Comparison of ENCODE assay signal across 28 mouse cellular contexts in the genomic region with DNA sequence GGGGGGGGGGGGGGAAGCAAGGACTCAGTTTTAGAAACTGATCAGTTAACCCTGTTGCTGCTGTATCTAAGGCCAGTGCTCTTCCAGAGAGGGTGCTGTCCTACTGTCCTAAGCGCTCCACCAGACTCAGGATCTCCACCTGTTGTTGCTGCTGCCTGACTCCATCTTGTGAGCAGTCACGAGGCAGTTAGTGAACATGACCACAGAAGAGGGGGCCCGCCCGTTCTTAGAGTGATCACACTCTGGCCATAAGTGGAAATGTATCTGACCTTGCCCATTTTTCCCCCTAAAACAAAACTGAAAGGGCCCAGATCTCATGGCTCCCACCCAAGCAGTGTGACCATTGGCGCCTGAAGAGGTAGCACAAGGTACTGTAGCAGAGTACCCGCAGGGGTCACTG. TPM values are rescaled to one million over a fixed set of nuclear protein-coding genes. Genes with fewer than 3 reads are reported as not detected.
DNase-seq lines count a peak whose midpoint lies in the region; ATAC-seq and TF ChIP-seq lines count a peak whose summit lies in the region.
"Had no signal": no experiment of that assay in that cellular context is flagged by ENCODE, and none has a peak within 500 bp of the region (broad histone marks: within the 10 kb centered on the region; RNA-seq: fewer than 3 reads in every experiment).

No protein-coding gene starts in this region.

- no peaks in the 10 kb centered on the region for H3K79me2 ChIP-seq in CH12.LX (replicated peaks; ENCODE audit: control insufficient read depth, extremely low read depth, insufficient read depth, poor library complexity, severe bottlenecking)

- TF ChIP-seq EP300 in CH12.LX (IDR thresholded peaks at IDR 0.05; ENCODE audit: low read length): no peak; the same call in 1 of the 2 replicates

- 0 out of 2 replicates have a peak overlapping the region, but pooled peaks have one; percentile 6 for H3K4me3 ChIP-seq in heart, embryonic 10.5 days
- no peak overlapping the region for H3K4me3 ChIP-seq in CH12.LX (replicated peaks in 1 of 3; ENCODE audit: low read depth in 2 of 3, low read length in 2 of 3, poor library complexity in 1 of 3)
- H3K4me3 ChIP-seq: embryonic facial prominence, embryonic 13.5 days; embryonic facial prominence, embryonic 15.5 days; erythroblast, embryonic 14.5 days; forebrain, embryonic 13.5 days; forebrain, embryonic 15.5 days had no signal

- peaks cover 19% of the 10 kb centered on the region; the same call in 1 of the 2 replicates for H3K36me3 ChIP-seq in heart, embryonic 10.5 days
- peaks cover 22 to 35% of the 10 kb centered on the region in 2 experiments for H3K36me3 ChIP-seq in CH12.LX (replicated peaks in 1 of 2; ENCODE audit: control insufficient read depth in 1 of 2, insufficient read depth in 1 of 2, low read length in 1 of 2)
- H3K36me3 ChIP-seq: forebrain, embryonic 15.5 days had no signal

- H3K9me3 ChIP-seq in heart, embryonic 10.5 days: no peaks in the 10 kb centered on the region
- H3K9me3 ChIP-seq in CH12.LX (replicated peaks; ENCODE audit: low read length): peaks cover 10% of the 10 kb centered on the region
- H3K9me3 ChIP-seq: embryonic facial prominence, embryonic 13.5 days; embryonic facial prominence, embryonic 15.5 days; forebrain, embryonic 13.5 days; forebrain, embryonic 15.5 days had no signal

- 0 out of 2 replicates have a peak, but pooled peaks have one; percentile 15 for ATAC-seq in granulocyte monocyte progenitor cell, adult 5-6 weeks (replicated peaks; ENCODE audit: poor library complexity, severe bottlenecking)
- ATAC-seq in erythroid progenitor cell, adult 5-6 weeks (replicated peaks; ENCODE audit: low FRiP score, poor library complexity, severe bottlenecking): no peak
- ATAC-seq: CD4-positive, CD25-positive, alpha-beta regulatory T cell, adult 4 months; forebrain, embryonic 13.5 days; forebrain, embryonic 15.5 days; forebrain, postnatal 0 days; Patski had no signal

- dilution Hi-C loops in CH12.LX (cut with MboI; ENCODE audit: extremely low pct_ligation_motif_present, extremely low pct_unique_long_range_greater_than_20kb, low sequenced_read_pairs): no loop called here

- no peak for TF ChIP-seq RAD21 in CH12.LX (IDR thresholded peaks at IDR 0.05; ENCODE audit: low read depth, low read length)

- H3K27me3 ChIP-seq in heart, embryonic 10.5 days (ENCODE audit: insufficient read depth, poor library complexity, severe bottlenecking): peaks cover 84% of the 10 kb centered on the region
- H3K27me3 ChIP-seq in CH12.LX (replicated peaks): peaks cover 1% of the 10 kb centered on the region

- peaks cover 64% of the 10 kb centered on the region for H3K4me1 ChIP-seq in heart, embryonic 10.5 days
- peaks cover 22 to 33% of the 10 kb centered on the region in 2 experiments for H3K4me1 ChIP-seq in CH12.LX (ENCODE audit: control insufficient read depth in 1 of 2, insufficient read depth in 2 of 2)

- no peak overlapping the region for H3K27ac ChIP-seq in heart, embryonic 10.5 days
- H3K27ac ChIP-seq in CH12.LX (ENCODE audit: insufficient read depth, low read depth): peak overlapping the region; percentile 33; the same call in 1 of the 2 replicates
- H3K27ac ChIP-seq: embryonic facial prominence, embryonic 13.5 days; embryonic facial prominence, embryonic 15.5 days; forebrain, embryonic 13.5 days; forebrain, embryonic 15.5 days had no signal

- in situ Hi-C loops in CH12.LX (cut with MboI; ENCODE audit: low pct_ligation_motif_present, low pct_unique_long_range_greater_than_20kb, low sequenced_read_pairs): loop anchor here (5.0 kb wide), 1 partner anchor 56 kb away; no protein-coding TSS in a partner anchor

- peak in 1 of 2 experiments; percentile 15; a peak in 1 of 4 replicates for TF ChIP-seq CTCF in CH12.LX (conservative IDR thresholded peaks at IDR 0.05 in 1 of 2, IDR thresholded peaks at IDR 0.05 in 1 of 2; ENCODE audit: low read depth in 2 of 2, low read length in 2 of 2)

- no peak for DNase-seq in heart, embryonic 10.5 days (ENCODE audit: low spot score)
- DNase-seq in heart, adult 11 months: no peak
- DNase-seq in A20 (ENCODE audit: low read depth, low spot score) (peak; percentile 12), CH12.LX (ENCODE audit: extremely low read depth) (no peak)
- no peak for DNase-seq in T-cell, adult 2 months (ENCODE audit: low spot score)
- DNase-seq: adrenal gland, adult 2 months; adrenal gland, postnatal 10 days; adrenal gland, postnatal 25 days; B cell, adult 2 months; cerebellum, adult 11 months; cerebellum, adult 18-20 months; cerebellum, adult 9-10 months; cerebellum, postnatal 36 days; embryo, embryonic 11 days; forebrain, postnatal 0 days had no signal

- no peak overlapping the region for H3K9ac ChIP-seq in CH12.LX (ENCODE audit: insufficient read depth, low read depth)
- H3K9ac ChIP-seq: embryonic facial prominence, embryonic 13.5 days; embryonic facial prominence, embryonic 15.5 days; forebrain, embryonic 13.5 days; forebrain, embryonic 15.5 days; forebrain, postnatal 0 days had no signal

- no peak for TF ChIP-seq POLR2A in CH12.LX (IDR thresholded peaks at IDR 0.05; ENCODE audit: low read depth, low read length)

- 62% methylated on average over 6 of the region's 6 CpGs for WGBS in heart, embryonic 10.5 days

- H3K4me2 ChIP-seq in CH12.LX (ENCODE audit: insufficient read depth, low read depth, poor library complexity, severe bottlenecking): peak overlapping the region; percentile 68
- H3K4me2 ChIP-seq: embryonic facial prominence, embryonic 13.5 days; embryonic facial prominence, embryonic 15.5 days; forebrain, embryonic 13.5 days; forebrain, embryonic 15.5 days had no signal

TF ChIP-seq in CH12.LX, 34 proteins besides CTCF, POLR2A, EP300 and RAD21 (continues in another document):
- 0 out of 2 replicates have a peak, but pooled peaks have one; percentile 16 for TF ChIP-seq SIN3A (IDR thresholded peaks at IDR 0.05; ENCODE audit: low read length)
- TF ChIP-seq ETS1 (conservative IDR thresholded peaks at IDR 0.05; ENCODE audit: low read depth, low read length): peak; percentile 39; the same call in 1 of the 2 replicates
- TF ChIP-seq HCFC1 (IDR thresholded peaks at IDR 0.05; ENCODE audit: low read depth, low read length): peak; percentile 28; the same call in 1 of the 2 replicates
- peak; percentile 66 for TF ChIP-seq BHLHE40 (IDR thresholded peaks at IDR 0.05; ENCODE audit: low read depth, low read length)
- TF ChIP-seq RCOR1 (conservative IDR thresholded peaks at IDR 0.05; ENCODE audit: low read depth, low read length): no peak
- TF ChIP-seq MXI1 (IDR thresholded peaks at IDR 0.05; ENCODE audit: low read depth, low read length): no peak
- TF ChIP-seq POLR2AphosphoS2 (IDR thresholded peaks at IDR 0.05; ENCODE audit: low read depth, low read length): no peak
- no peak for TF ChIP-seq USF2 (conservative IDR thresholded peaks at IDR 0.05; ENCODE audit: low read depth, low read length)
- TF ChIP-seq CHD2 (IDR thresholded peaks at IDR 0.05; ENCODE audit: low read length): no peak
- TF ChIP-seq IRF4 (IDR thresholded peaks at IDR 0.05; ENCODE audit: low read depth, low read length): peak; percentile 8; the same call in 1 of the 2 replicates
- peak; percentile 79; the same call in 1 of the 2 replicates for TF ChIP-seq MAZ (IDR thresholded peaks at IDR 0.05; ENCODE audit: low read depth, low read length)
- TF ChIP-seq ZKSCAN1 (IDR thresholded peaks at IDR 0.05; ENCODE audit: borderline replicate concordance, low read depth, low read length): no peak

RNA-seq across cellular contexts. Expression of a gene that starts 19.1 kb away (rescaled TPM):
- 0.23 and 0.65 TPM in 2 replicates for polyA plus RNA-seq in heart, embryonic 10.5 days (2016; fragmentation: Nextera tagmentation; extraction: Ambion mirVana)
- total RNA-seq in CH12.LX (2012; rRNA removed) (0.04 TPM in 1 of 2 replicates, not detected in the other), CH12.LX (2014; rRNA removed) (not detected in 2 replicates)
- polyA plus RNA-seq in CH12.LX (2012; ENCODE audit: insufficient read length, low read depth): not detected in 2 replicates
- not detected in 2 replicates for total RNA-seq in granulocyte monocyte progenitor cell, adult 5-6 weeks (2014; fragmentation: Nextera tagmentation)
- total RNA-seq in granulocyte monocyte progenitor cell, adult 5-6 weeks (2017): not detected in 2 replicates
- total RNA-seq in erythroid progenitor cell, adult 5-6 weeks (2015; ENCODE audit: low replicate concordance): not detected in 2 replicates
- not detected in 2 replicates for total RNA-seq in erythroid progenitor cell, adult 5-6 weeks (2017; ENCODE audit: low replicate concordance)
- total RNA-seq: common myeloid progenitor, adult 5-6 weeks had no signal
- polyA plus RNA-seq: CD4-positive, CD25-positive, alpha-beta regulatory T cell, adult 4 months; embryonic facial prominence, embryonic 13.5 days; embryonic facial prominence, embryonic 15.5 days; forebrain, embryonic 11.5 days; forebrain, embryonic 13.5 days; Patski had no signal

RNA-seq across cellular contexts. Expression of a gene that starts 28.9 kb away (rescaled TPM):
- 14.3 and 16.5 TPM in 2 replicates for polyA plus RNA-seq in heart, embryonic 10.5 days (2016; fragmentation: Nextera tagmentation; extraction: Ambion mirVana)
- total RNA-seq in CH12.LX (2012; rRNA removed) (62.2 and 63.3 TPM in 2 replicates), CH12.LX (2014; rRNA removed) (40.9 and 43.8 TPM in 2 replicates)
- polyA plus RNA-seq in CH12.LX (2012; ENCODE audit: insufficient read length, low read depth): 58.6 and 62.1 TPM in 2 replicates
- total RNA-seq in granulocyte monocyte progenitor cell, adult 5-6 weeks (2014; fragmentation: Nextera tagmentation): 23.9 and 26.4 TPM in 2 replicates
- total RNA-seq in granulocyte monocyte progenitor cell, adult 5-6 weeks (2017): 9.7 and 14.2 TPM in 2 replicates
- total RNA-seq in erythroid progenitor cell, adult 5-6 weeks (2015; ENCODE audit: low replicate concordance): 1.3 and 16.6 TPM in 2 replicates
- total RNA-seq in erythroid progenitor cell, adult 5-6 weeks (2017; ENCODE audit: low replicate concordance): 1.4 and 3.2 TPM in 2 replicates

RNA-seq across cellular contexts. Expression of a gene that starts 49.5 kb away (rescaled TPM):
- 0.64 and 1.3 TPM in 2 replicates for polyA plus RNA-seq in heart, embryonic 10.5 days (2016; fragmentation: Nextera tagmentation; extraction: Ambion mirVana)
- total RNA-seq in CH12.LX (2012; rRNA removed) (6.9 and 8.5 TPM in 2 replicates), CH12.LX (2014; rRNA removed) (0.11 and 0.30 TPM in 2 replicates)
- 0.56 and 0.63 TPM in 2 replicates for polyA plus RNA-seq in CH12.LX (2012; ENCODE audit: insufficient read length, low read depth)
- total RNA-seq in granulocyte monocyte progenitor cell, adult 5-6 weeks (2014; fragmentation: Nextera tagmentation): 1.2 and 1.3 TPM in 2 replicates
- 1.4 and 2.9 TPM in 2 replicates for total RNA-seq in granulocyte monocyte progenitor cell, adult 5-6 weeks (2017)
- not detected in 2 replicates for total RNA-seq in erythroid progenitor cell, adult 5-6 weeks (2015; ENCODE audit: low replicate concordance)
- total RNA-seq in erythroid progenitor cell, adult 5-6 weeks (2017; ENCODE audit: low replicate concordance): 0.45 and 0.64 TPM in 2 replicates

RNA-seq across cellular contexts. Expression of a gene that starts 59.0 kb away (rescaled TPM):
- not detected in 2 replicates for polyA plus RNA-seq in heart, embryonic 10.5 days (2016; fragmentation: Nextera tagmentation; extraction: Ambion mirVana)
- total RNA-seq in CH12.LX (2012; rRNA removed): not detected in 2 replicates
- total RNA-seq in CH12.LX (2014; rRNA removed): not detected in 2 replicates
- polyA plus RNA-seq in CH12.LX (2012; ENCODE audit: insufficient read length, low read depth): not detected in 2 replicates
- not detected in 2 replicates for total RNA-seq in granulocyte monocyte progenitor cell, adult 5-6 weeks (2014; fragmentation: Nextera tagmentation)
- total RNA-seq in granulocyte monocyte progenitor cell, adult 5-6 weeks (2017): not detected in 2 replicates
- not detected in 2 replicates for total RNA-seq in erythroid progenitor cell, adult 5-6 weeks (2015; ENCODE audit: low replicate concordance)
- not detected in 2 replicates for total RNA-seq in erythroid progenitor cell, adult 5-6 weeks (2017; ENCODE audit: low replicate concordance)
- total RNA-seq: adrenal gland, adult 2 months; adrenal gland, postnatal 10 days; adrenal gland, postnatal 25 days; adrenal gland, postnatal 4 days; common myeloid progenitor, adult 5-6 weeks; forebrain, postnatal 0 days had no signal
- polyA plus RNA-seq: adrenal gland, adult 2 months; CD4-positive, CD25-positive, alpha-beta regulatory T cell, adult 4 months; embryonic facial prominence, embryonic 11.5 days; erythroblast, embryonic 14.5 days; forebrain, embryonic 11.5 days; forebrain, embryonic 13.5 days; forebrain, embryonic 15.5 days; Patski had no signal
